Mouse (Mus musculus) bone marrow, adult 2 months (tissue): ENCODE data around the gene Zfp408. TPM values are rescaled to one million over a fixed set of nuclear protein-coding genes. Genes with fewer than 3 reads are reported as not detected.
"Not testable (repeated sequence)": the region's sequence is repeated elsewhere in the genome, so short reads cannot be mapped to it uniquely, and the experiment has no call there.

ENCODE experiments used
- H3K27ac ChIP-seq: fragments of 200-500 bp; 2 replicates; pipeline ENCODE4 v1.5.1; 2012; ENCODE audit warnings: low read depth, mild to moderate bottlenecking, control low read depth, inconsistent platforms, low read length; ENCODE audit not compliant: control insufficient read depth, poor library complexity, insufficient read depth
- H3K4me1 ChIP-seq: fragments of 200-500 bp; 2 replicates; pipeline ENCODE4 v1.6.1; 2011; ENCODE audit warnings: low read length; ENCODE audit not compliant: control insufficient read depth, insufficient read depth
- H3K4me3 ChIP-seq: fragments of 200-500 bp; replicated peaks from 2 replicates; pipeline ENCODE3; 2011; ENCODE audit warnings: mild to moderate bottlenecking, low read depth, low read length, control low read depth; ENCODE audit not compliant: control insufficient read depth
- CTCF ChIP-seq: fragments of 200-500 bp; IDR thresholded peaks from 2 replicates; pipeline ENCODE4 v1.5.1; 2011; ENCODE audit warnings: low read length, control low read depth; ENCODE audit not compliant: control insufficient read depth, insufficient read depth
- POLR2A ChIP-seq: fragments of 200-500 bp; IDR thresholded peaks from 2 replicates; pipeline ENCODE4 v1.6.1; 2011; ENCODE audit warnings: low read depth, mild to moderate bottlenecking, control low read depth, low read length, borderline replicate concordance; ENCODE audit not compliant: control insufficient read depth
- WGBS: fragments of 180-500 bp; shearing (Covaris S2); methylation state at CpG from one replicate; pipeline ENCODE4 v1.1.7; 2018; 5-methylcytosine and 5-hydroxymethylcytosine counted together
- polyA plus RNA-seq: library from polyadenylated mRNA; stranded (reverse); fragments of >200 nt; gene quantifications from 2 replicates; pipeline ENCODE4 v1.2.4, GENCODE M21; 2011; ENCODE audit warnings: low replicate concordance; ENCODE audit not compliant: missing spikeins, insufficient read depth, insufficient read length

The Zfp408 gene
- polyA plus RNA-seq, 1 experiment: 6.9 TPM

DNA sequence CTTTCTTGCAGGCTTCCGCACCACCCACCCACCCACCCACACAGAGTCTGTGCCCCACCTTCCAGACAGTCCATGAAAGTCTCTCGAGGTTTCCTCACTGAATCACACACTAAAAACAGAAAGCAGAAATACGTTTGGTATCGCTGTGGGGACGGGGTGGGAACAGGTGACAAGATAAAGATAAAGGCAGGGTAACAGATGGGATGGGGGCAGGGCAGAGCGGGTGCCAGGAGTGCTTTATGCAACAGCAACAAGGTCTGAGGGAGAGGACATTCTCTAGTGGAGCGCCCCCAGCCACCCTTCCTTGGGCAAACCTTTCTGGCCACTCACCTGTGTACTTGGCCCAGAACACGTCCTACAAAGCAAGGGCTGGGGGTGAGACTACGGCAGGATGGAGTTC, 14.8 kb downstream of the Zfp408 start:
- no peak overlapping the region for H3K27ac ChIP-seq
- H3K4me3 ChIP-seq: no peak overlapping the region
- TF ChIP-seq POLR2A (no peak), CTCF (no peak)
- H3K4me1 ChIP-seq: no peaks in the 10 kb centered on the region; the same call in 1 of the 2 replicates
- WGBS: 49% methylated on average over 9 of the region's 9 CpGs

GRCm38 (mm10) chr2:91633334-91633977, 16.1 kb downstream of the Zfp408 start:
- TF ChIP-seq CTCF (no peak), POLR2A (no peak)
- H3K4me3 ChIP-seq: no peak overlapping the region
- H3K27ac ChIP-seq: no peak overlapping the region
- H3K4me1 ChIP-seq: no peaks in the 10 kb centered on the region; the same call in 1 of the 2 replicates
- WGBS: 80% methylated on average over 12 of the region's 12 CpGs

GRCm38 (mm10) chr2:91632316-91632715, 17.3 kb downstream of the Zfp408 start:
- Histone ChIP-seq H3K4me3 (no peak overlapping the region), H3K4me1 (no peaks in the 10 kb centered on the region; the same call in 1 of the 2 replicates), H3K27ac (no peak overlapping the region)
- 85% methylated on average over 5 of the region's 5 CpGs for WGBS
- TF ChIP-seq CTCF (no peak), POLR2A (no peak)

DNA sequence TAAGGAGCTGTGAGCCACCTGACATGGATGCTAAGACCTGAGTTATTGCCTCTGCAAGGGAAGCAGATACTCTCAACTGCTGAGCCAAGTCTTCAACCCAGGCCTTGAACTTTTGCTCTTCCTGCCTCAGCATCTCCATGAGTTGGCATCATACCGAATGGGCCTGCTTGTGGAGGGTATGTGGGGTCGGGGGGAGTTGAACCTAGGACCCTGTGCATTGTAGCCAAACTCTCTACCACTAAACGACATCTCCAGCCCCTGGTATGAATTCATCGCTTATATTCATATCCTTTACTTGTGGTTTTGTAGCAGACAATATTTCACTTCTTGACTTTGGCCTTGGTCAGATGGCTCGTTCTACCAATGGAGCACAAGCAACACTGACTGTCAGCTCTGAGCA, 17.8 kb downstream of the Zfp408 start:
- Histone ChIP-seq H3K4me1 (no peaks in the 10 kb centered on the region; the same call in 1 of the 2 replicates), H3K4me3 (no peak overlapping the region), H3K27ac (no peak overlapping the region)
- 82% methylated on average over 5 of the region's 5 CpGs for WGBS
- TF ChIP-seq POLR2A (no peak), CTCF (no peak)

DNA sequence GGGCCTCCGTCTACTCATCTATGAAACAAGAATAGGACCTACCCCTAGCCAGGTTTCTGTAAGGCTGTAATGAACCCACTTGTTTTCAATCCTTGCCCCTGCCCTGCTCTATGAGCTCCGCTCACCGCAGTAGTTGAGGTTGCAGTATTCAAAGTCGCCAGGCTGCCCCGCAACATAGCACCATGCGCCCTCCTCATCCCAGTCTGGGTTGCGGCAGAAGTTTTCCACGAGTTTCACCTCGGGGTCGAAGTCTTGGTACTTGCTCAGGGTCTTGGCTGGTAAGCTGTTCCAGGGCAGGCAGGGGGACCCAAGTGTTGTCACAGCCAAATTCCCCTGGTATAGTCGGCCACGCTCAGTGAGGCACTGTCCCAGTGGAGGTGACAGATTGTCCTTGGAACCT, 19.2 kb downstream of the Zfp408 start:
- H3K27ac ChIP-seq: no peak overlapping the region
- no peak overlapping the region for H3K4me3 ChIP-seq
- TF ChIP-seq CTCF: no peak
- no peak for TF ChIP-seq POLR2A
- 90% methylated on average over 12 of the region's 12 CpGs for WGBS
- no peaks in the 10 kb centered on the region; the same call in 1 of the 2 replicates for H3K4me1 ChIP-seq

DNA sequence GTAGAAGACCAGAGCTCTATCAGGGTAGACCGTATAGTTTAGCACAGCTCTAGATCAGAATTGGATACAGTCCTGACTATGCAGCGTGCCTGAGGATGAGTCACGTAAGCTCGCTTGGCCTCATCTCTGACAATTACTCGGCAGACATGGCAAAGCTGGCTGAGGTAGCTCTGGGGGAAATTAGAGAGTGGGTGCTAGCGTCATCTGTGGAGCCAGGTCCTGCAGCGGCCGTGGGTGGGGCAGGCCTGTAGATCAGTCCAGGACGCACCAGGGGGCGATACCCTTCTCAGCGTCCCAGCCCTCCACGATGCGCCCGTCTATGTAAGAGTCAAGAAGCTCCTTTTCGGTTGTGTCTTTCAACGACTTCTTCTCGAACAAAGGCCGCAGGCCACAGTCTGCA, 19.9 kb downstream of the Zfp408 start:
- WGBS: 81% methylated on average over 18 of the region's 18 CpGs
- TF ChIP-seq CTCF (0 out of 2 replicates have a peak, but pooled peaks have one; percentile 1), POLR2A (no peak)
- Histone ChIP-seq H3K4me3 (no peak overlapping the region), H3K4me1 (no peaks in the 10 kb centered on the region; the same call in 1 of the 2 replicates), H3K27ac (no peak overlapping the region)

DNA sequence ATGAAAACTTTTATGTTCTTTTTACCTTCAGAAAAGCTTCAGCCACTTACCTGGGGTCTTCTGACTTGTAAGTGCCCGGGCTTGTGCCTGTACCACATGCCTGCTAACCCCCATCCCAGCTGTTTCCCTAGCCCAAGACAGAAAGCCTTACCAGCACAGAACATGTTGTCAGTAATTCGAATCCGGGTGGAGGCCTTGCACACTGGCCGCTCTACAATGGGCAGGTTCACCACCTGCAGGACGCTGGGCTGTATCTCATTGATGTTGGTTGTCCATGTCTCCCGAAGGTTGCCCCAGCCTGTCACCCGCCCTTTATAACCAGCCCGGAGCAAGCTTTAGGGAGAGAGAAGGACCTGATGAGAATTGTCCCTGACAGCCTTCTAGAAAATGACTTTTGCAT, 21.4 kb downstream of the Zfp408 start:
- TF ChIP-seq CTCF (no peak), POLR2A (no peak)
- Histone ChIP-seq H3K27ac (no peak overlapping the region), H3K4me3 (no peak overlapping the region), H3K4me1 (no peaks in the 10 kb centered on the region)
- WGBS: 87% methylated on average over 8 of the region's 8 CpGs

DNA sequence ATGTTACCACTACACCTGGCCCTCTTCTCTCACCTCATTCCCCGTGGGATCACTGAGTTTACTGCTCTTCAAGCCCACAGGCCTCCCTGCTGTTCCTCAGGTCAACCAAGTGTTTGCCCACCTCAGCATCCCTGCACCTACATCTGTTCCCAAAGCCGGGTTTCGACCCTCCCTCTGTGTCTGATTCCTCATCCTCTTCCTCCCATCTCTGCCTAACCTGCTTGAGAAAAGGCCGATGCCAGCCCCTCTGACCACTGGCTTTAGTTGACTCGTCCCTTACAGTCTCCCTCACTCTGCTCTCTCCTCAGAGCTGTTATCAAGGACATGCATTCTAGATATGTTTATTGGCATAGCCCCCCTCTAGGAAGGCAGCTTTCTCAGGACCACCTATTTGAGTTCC, 22.1 kb downstream of the Zfp408 start:
- WGBS: 71% methylated on average over 5 of the region's 5 CpGs
- Histone ChIP-seq H3K4me1 (peaks cover 2% of the 10 kb centered on the region; the same call in 1 of the 2 replicates), H3K27ac (no peak overlapping the region), H3K4me3 (no peak overlapping the region)
- no peak for TF ChIP-seq CTCF
- no peak for TF ChIP-seq POLR2A

GRCm38 (mm10) chr2:91623366-91623765, 26.2 kb downstream of the Zfp408 start:
- not testable (repeated sequence) for H3K4me3 ChIP-seq, H3K4me1 ChIP-seq, H3K27ac ChIP-seq
- 91% methylated on average over 7 of the region's 7 CpGs for WGBS
